9 mouse cellular contexts compared by ENCODE assay signal in genomic region chr1:81316403-81316994, GRCm38 (mm10).
DNase-seq lines count a peak whose midpoint lies in the region; ATAC-seq lines count a peak whose summit lies in the region.
"Had no signal": no experiment of that assay in that cellular context is flagged by ENCODE, and none has a peak within 500 bp of the region (broad histone marks: within the 10 kb centered on the region; RNA-seq: fewer than 3 reads in every experiment).

No protein-coding gene starts in this region.

- H3K36me3 ChIP-seq in liver, embryonic 13.5 days = no peaks in the 10 kb centered on the region
- H3K36me3 ChIP-seq in neural tube, embryonic 14.5 days (ENCODE audit: control insufficient read depth, insufficient read depth, low read length) = no peaks in the 10 kb centered on the region
- H3K36me3 ChIP-seq: embryonic facial prominence, embryonic 12.5 days had no signal

- H3K4me2 ChIP-seq in liver, embryonic 13.5 days = no peak overlapping the region
- no peak overlapping the region for H3K4me2 ChIP-seq in neural tube, embryonic 14.5 days (ENCODE audit: low read depth, low read length)
- H3K4me2 ChIP-seq: embryonic facial prominence, embryonic 12.5 days had no signal

- intact Hi-C loops in gastrocnemius, postnatal 14 days (cut with DNase I; ENCODE audit: low total_unique reads) = loop anchor here (5.0 to 10.0 kb wide), 3 partner anchors 976 to 1158 kb away; partner anchors contain the start of gene Irs1

- no peak overlapping the region for H3K27ac ChIP-seq in liver, embryonic 13.5 days
- no peak overlapping the region for H3K27ac ChIP-seq in neural tube, embryonic 14.5 days (ENCODE audit: low read depth, low read length)
- H3K27ac ChIP-seq: embryonic facial prominence, embryonic 12.5 days had no signal

- peak; percentile 69 for ATAC-seq in common myeloid progenitor, adult 5-6 weeks (replicated peaks; ENCODE audit: low read depth, poor library complexity, severe bottlenecking)
- no peak for ATAC-seq in liver, embryonic 13.5 days (ENCODE audit: low read depth)
- peak; percentile 78 for ATAC-seq in neural tube, embryonic 14.5 days (ENCODE audit: low read depth)

- H3K9ac ChIP-seq in liver, embryonic 13.5 days = no peak overlapping the region
- H3K9ac ChIP-seq in neural tube, embryonic 14.5 days (replicated peaks; ENCODE audit: low read depth, low read length) = no peak overlapping the region
- H3K9ac ChIP-seq: embryonic facial prominence, embryonic 12.5 days had no signal

- H3K4me3 ChIP-seq in liver, embryonic 13.5 days (replicated peaks) = no peak overlapping the region
- no peak overlapping the region for H3K4me3 ChIP-seq in neural tube, embryonic 14.5 days (ENCODE audit: low read depth, low read length)
- H3K4me3 ChIP-seq: embryonic facial prominence, embryonic 12.5 days had no signal

- H3K9me3 ChIP-seq in liver, embryonic 13.5 days (replicated peaks) = no peaks in the 10 kb centered on the region
- H3K9me3 ChIP-seq in neural tube, embryonic 14.5 days (ENCODE audit: control insufficient read depth, low read length) = no peaks in the 10 kb centered on the region
- H3K9me3 ChIP-seq: embryonic facial prominence, embryonic 12.5 days had no signal

- no peaks in the 10 kb centered on the region for H3K4me1 ChIP-seq in liver, embryonic 13.5 days (replicated peaks)
- H3K4me1 ChIP-seq in neural tube, embryonic 14.5 days (ENCODE audit: control insufficient read depth, insufficient read depth, low read length) = no peaks in the 10 kb centered on the region

- WGBS in liver, embryonic 13.5 days (ENCODE audit: insufficient replicate concordance) = 46% methylated on average over 9 of the region's 9 CpGs
- 53% methylated on average over 9 of the region's 9 CpGs for WGBS in neural tube, embryonic 14.5 days

- no peaks in the 10 kb centered on the region for H3K27me3 ChIP-seq in liver, embryonic 13.5 days
- H3K27me3 ChIP-seq in neural tube, embryonic 14.5 days (ENCODE audit: control insufficient read depth, insufficient read depth, low read length) = no peaks in the 10 kb centered on the region
- H3K27me3 ChIP-seq: embryonic facial prominence, embryonic 12.5 days had no signal

- DNase-seq in 3T3-L1 (ENCODE audit: low read depth, low spot score) (peak; percentile 89), ZHBTc4 (ENCODE audit: low read depth, low spot score) (peak; percentile 47)
- peak; percentile 62 for DNase-seq in gastrocnemius, postnatal 14 days
- DNase-seq in kidney, postnatal 10 days = peak; percentile 86
- DNase-seq in liver, embryonic 13.5 days = peak; percentile 6
- peak; percentile 77 for DNase-seq in thymus, postnatal 4 days

Comparison
In these comparisons a context has a peak if more than half of its experiments do, and no peak if none do; other contexts are left out.
1. DNase-seq: peak in every context shown above with its lines; median percentile 89 in 3T3-L1; 86 in kidney, postnatal 10 days; 77 in thymus, postnatal 4 days; 62 in gastrocnemius, postnatal 14 days; 47 in ZHBTc4; 6 in liver, embryonic 13.5 days.